Comparison of ENCODE assay signal across 34 mouse cellular contexts in genomic region chr6:112793887-112794286, GRCm38 (mm10).
"Had no signal": no experiment of that assay in that cellular context is flagged by ENCODE, and none has a peak within 500 bp of the region (broad histone marks: within the 10 kb centered on the region; RNA-seq: fewer than 3 reads in every experiment).

No protein-coding gene starts in this region.

- H3K27ac ChIP-seq: heart, embryonic 10.5 days; heart, embryonic 13.5 days; heart, embryonic 15.5 days; hindbrain, embryonic 10.5 days; hindbrain, embryonic 12.5 days; hindbrain, embryonic 13.5 days; hindbrain, embryonic 14.5 days; hindbrain, embryonic 15.5 days; hindbrain, postnatal 0 days; intestine, embryonic 15.5 days; kidney, embryonic 15.5 days; kidney, postnatal 0 days; layer of hippocampus, adult 2 months had no signal

- H3K4me3 ChIP-seq: heart, embryonic 10.5 days; heart, embryonic 12.5 days; heart, embryonic 13.5 days; heart, embryonic 15.5 days; hindbrain, embryonic 10.5 days; hindbrain, embryonic 12.5 days; hindbrain, embryonic 13.5 days; hindbrain, embryonic 15.5 days; intestine, embryonic 15.5 days; kidney, embryonic 15.5 days; layer of hippocampus, adult 2 months had no signal

- DNase-seq: heart, postnatal 10 days; heart, postnatal 14 days; heart, postnatal 36 days; heart, postnatal 4 days; kidney, adult 11 months; kidney, adult 18-20 months; kidney, adult 2 months; kidney, adult 8-10 months; kidney, adult 9 months; kidney, postnatal 10 days; kidney, postnatal 14 days; kidney, postnatal 25 days; kidney, postnatal 36 days; kidney, postnatal 4 days; layer of hippocampus, adult 9-11 months; layer of hippocampus, postnatal 36 days had no signal

- ATAC-seq: hindbrain, embryonic 16.5 days; hindbrain, postnatal 0 days; inflammation-experienced regulatory T-cells, adult 6 months; intestine, embryonic 15.5 days; intestine, embryonic 16.5 days; intestine, postnatal 0 days had no signal
